Mouse (Mus musculus) intestine, postnatal 0 days (tissue): ENCODE measurements around the gene Npat. TPM values are rescaled to one million over a fixed set of nuclear protein-coding genes. Genes with fewer than 3 reads are reported as not detected.

ENCODE experiments used
- ATAC-seq: fragments of 200-750 bp; cut with Nextera tagmentation; 2 replicates; pipeline ENCODE4 v1.8.0; 2017; ENCODE audit warnings: mild to moderate bottlenecking, moderate TSS enrichment, moderate library complexity
- H3K27ac ChIP-seq: fragments of 300-500 bp; sonication (generic); 2 replicates; pipeline ENCODE4 v1.5.1; 2014; ENCODE audit warnings: mild to moderate bottlenecking, low read depth, low read length, moderate library complexity
- H3K27me3 ChIP-seq: fragments of 300-500 bp; sonication (generic); replicated peaks from 2 replicates; pipeline ENCODE4 v1.6.1; 2014; ENCODE audit warnings: low read length, mixed read lengths; ENCODE audit not compliant: control insufficient read depth, insufficient read depth
- H3K36me3 ChIP-seq: fragments of 300-500 bp; sonication (generic); 2 replicates; pipeline ENCODE4 v1.6.1; 2014; ENCODE audit warnings: mild to moderate bottlenecking, moderate library complexity; ENCODE audit not compliant: control insufficient read depth, insufficient read depth
- H3K4me1 ChIP-seq: fragments of 300-500 bp; sonication (generic); replicated peaks from 2 replicates; pipeline ENCODE4 v1.6.1; 2014; ENCODE audit warnings: antibody characterized with exemption, low read length, mixed read lengths; ENCODE audit not compliant: control insufficient read depth, insufficient read depth
- H3K4me2 ChIP-seq: fragments of 300-500 bp; sonication (generic); replicated peaks from 2 replicates; pipeline ENCODE4 v1.6.1; 2014; ENCODE audit warnings: low read depth, mild to moderate bottlenecking, moderate library complexity
- H3K4me3 ChIP-seq: fragments of 300-500 bp; sonication (generic); 2 replicates; pipeline ENCODE4 v1.5.1; 2014; ENCODE audit warnings: low read depth, low read length
- H3K9ac ChIP-seq: fragments of 300-500 bp; sonication (generic); 2 replicates; pipeline ENCODE4 v1.6.1; 2014; ENCODE audit warnings: mild to moderate bottlenecking, low read depth, low read length
- H3K9me3 ChIP-seq: fragments of 300-500 bp; sonication (generic); 2 replicates; pipeline ENCODE4 v1.6.1; 2016; ENCODE audit warnings: mixed run types; ENCODE audit not compliant: control insufficient read depth
- CTCF ChIP-seq: sonication (generic); IDR thresholded peaks from 2 replicates; pipeline ENCODE4 v1.5.1; 2016; ENCODE audit warnings: low read depth, mild to moderate bottlenecking, control low read depth, antibody characterized with exemption, moderate library complexity
- WGBS: fragments of 180-500 bp; shearing (Covaris S2); extraction: QIAGEN DNeasy Blood & Tissue Kit; methylation state at CpG from one replicate; pipeline ENCODE4 v1.1.7; 2014; 5-methylcytosine and 5-hydroxymethylcytosine counted together
- polyA plus RNA-seq: library from polyadenylated mRNA; unstranded; fragments of >200 nt; fragmentation: Nextera tagmentation; extraction: Ambion mirVana; gene quantifications from 2 replicates; pipeline ENCODE4 v1.2.1, GENCODE M21; 2015

Npat gene
- polyA plus RNA-seq, 1 experiment from 2014 or later: 4.2 TPM

DNA sequence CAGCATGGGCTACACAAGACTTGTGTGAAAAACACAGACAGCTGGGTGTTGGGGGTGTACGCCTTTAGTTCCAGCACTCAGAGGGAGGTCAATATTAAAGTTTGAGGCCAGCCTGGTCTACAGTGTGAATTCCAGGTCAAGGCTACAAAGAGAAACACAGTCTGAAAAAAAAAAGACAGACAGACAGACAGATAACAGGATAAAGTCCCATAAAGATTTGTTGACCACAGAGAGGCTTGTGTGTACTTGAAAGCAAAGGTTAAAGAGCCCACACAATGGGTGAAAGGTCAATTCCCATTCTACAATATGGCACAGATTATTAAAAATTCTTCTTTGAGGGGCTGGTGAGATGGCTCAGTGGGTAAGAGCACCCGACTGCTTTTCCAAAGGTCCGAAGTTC, 70.3 kb downstream of the Npat start:
- peaks cover 10% of the 10 kb centered on the region; the same call in 1 of the 2 replicates for H3K4me1 ChIP-seq
- H3K9me3 ChIP-seq: no peaks in the 10 kb centered on the region
- no peak overlapping the region for H3K4me3 ChIP-seq
- H3K27ac ChIP-seq: no peak overlapping the region
- no peak overlapping the region for H3K9ac ChIP-seq
- no peaks in the 10 kb centered on the region for H3K27me3 ChIP-seq
- no peak for ATAC-seq
- WGBS: 83% methylated on average over 3 of the region's 3 CpGs
- no peaks in the 10 kb centered on the region; the same call in 1 of the 2 replicates for H3K36me3 ChIP-seq
- H3K4me2 ChIP-seq: no peak overlapping the region
- TF ChIP-seq CTCF: no peak

DNA sequence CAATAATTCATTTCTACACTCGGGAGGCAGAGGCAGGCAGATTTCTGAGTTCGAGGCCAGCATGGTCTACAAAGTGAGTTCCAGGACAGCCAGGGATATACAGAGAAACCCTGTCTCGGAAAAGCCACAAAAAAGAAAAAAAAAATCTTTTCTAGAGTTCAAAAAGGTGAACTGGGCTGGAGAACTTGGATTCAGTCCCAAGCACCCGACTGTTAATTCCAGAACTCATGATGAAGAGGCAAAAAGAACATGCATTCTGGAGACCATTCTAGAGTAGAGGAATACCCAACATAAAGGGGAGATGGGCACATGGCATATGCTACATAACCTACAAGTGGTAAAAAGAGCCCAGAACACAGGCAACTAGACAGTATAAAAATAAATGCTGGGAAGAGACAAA, 71.0 kb downstream of the Npat start:
- Histone ChIP-seq H3K4me1 (peaks cover 10% of the 10 kb centered on the region; the same call in 1 of the 2 replicates), H3K36me3 (no peaks in the 10 kb centered on the region; the same call in 1 of the 2 replicates), H3K9ac (no peak overlapping the region), H3K4me3 (no peak overlapping the region), H3K27me3 (no peaks in the 10 kb centered on the region), H3K9me3 (no peaks in the 10 kb centered on the region), H3K27ac (no peak overlapping the region), H3K4me2 (peak overlapping the region; percentile 90; the same call in 1 of the 2 replicates)
- TF ChIP-seq CTCF: no peak
- ATAC-seq: no peak
- 91% methylated on average over 4 of the region's 4 CpGs for WGBS

DNA sequence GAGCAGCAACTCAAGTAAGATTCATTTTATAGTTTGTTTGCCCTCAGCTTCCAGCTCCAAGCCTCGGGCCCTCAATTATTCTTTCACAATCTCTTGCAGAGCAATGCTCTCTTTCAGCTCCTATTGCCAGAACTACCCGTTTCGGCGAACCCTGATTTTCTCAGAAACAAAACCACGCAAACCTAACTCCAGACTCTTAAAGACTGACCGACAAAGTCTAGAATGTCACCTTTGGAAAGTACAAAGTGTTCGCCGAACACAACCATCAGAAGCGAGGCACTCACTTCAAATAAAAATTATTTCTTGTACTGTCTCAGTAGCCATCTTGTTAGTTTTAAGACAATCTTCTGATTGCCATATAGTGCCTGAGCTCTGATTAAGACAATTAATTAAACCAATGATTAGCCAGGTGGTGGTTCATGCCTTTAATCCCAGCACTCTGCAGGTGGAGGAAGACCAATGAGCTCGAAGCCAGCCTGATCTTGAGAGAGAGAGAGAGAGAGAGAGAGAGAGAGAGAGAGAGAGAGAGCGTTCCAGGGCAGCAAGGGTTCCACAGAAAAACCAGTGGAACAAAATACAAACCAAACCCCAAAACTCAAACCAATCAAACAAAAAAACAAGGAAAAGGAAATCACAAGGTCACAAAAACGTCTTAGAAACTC, 72.6 kb downstream of the Npat start:
- no peaks in the 10 kb centered on the region for H3K27me3 ChIP-seq
- H3K4me2 ChIP-seq: peak overlapping the region; percentile 90
- no peak for TF ChIP-seq CTCF
- no peak for ATAC-seq
- H3K9ac ChIP-seq: peak overlapping the region; percentile 70
- H3K4me3 ChIP-seq: peak overlapping the region; percentile 73
- no peaks in the 10 kb centered on the region for H3K9me3 ChIP-seq
- WGBS: 43% methylated on average over 12 of the region's 12 CpGs
- H3K4me1 ChIP-seq: 0 out of 2 replicates have a peak, but pooled peaks cover 4% of the 10 kb centered on the region
- peak overlapping the region; percentile 73 for H3K27ac ChIP-seq
- H3K36me3 ChIP-seq: peaks cover 6% of the 10 kb centered on the region

DNA sequence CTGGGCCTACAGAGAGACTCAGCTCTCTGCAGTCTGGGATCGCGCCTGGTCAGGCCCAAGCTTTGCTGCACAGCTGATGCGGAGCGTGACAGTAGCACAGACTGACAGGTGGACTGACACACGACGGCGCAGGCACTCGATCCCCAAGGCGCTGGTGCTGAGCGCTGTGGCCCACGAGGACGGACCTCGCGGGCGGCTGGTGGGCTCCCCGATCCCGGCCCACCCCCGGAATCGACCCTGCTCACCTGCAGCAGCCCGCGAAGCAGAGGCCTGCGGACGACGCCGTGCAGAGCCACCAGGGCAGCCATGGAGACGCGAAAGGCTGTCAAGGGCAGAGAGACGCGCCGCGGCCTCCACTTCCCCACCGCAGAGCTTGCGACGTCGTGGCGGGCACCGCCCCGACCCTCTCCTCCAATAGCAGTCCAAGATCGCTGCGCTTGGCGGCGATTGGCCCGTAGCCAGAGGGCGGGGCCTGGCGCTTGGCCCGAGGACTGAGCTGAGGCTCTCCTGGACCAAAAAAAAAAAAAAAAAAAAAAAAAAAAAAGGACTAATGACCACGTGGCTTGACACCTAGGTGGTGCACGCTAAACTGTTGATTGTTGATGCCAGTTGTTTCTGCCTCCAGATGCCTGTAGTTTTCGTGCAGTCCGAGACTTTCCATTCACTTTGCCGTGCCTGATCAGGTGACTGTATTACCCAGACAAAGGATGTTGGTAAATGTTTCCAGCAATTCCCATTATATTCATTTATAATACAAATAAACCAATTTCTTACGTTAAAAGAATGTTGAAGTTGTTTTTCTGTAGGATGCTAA, 73.3 kb downstream of the Npat start, which contains the start of gene Acat1:
Acat1 (minus strand) TSS at position 415 of the 814 bp plus-strand sequence.
- no peaks in the 10 kb centered on the region for H3K27me3 ChIP-seq
- TF ChIP-seq CTCF: no peak
- peak within 1 kb of the TSS; percentile 70 for H3K9ac ChIP-seq
- 3% methylated on average over 52 of the region's 52 CpGs for WGBS
- H3K4me3 ChIP-seq: peak within 1 kb of the TSS; percentile 73
- peak; percentile 98 for ATAC-seq
- H3K27ac ChIP-seq: peak within 1 kb of the TSS; percentile 73
- H3K36me3 ChIP-seq: peaks cover 7% of the 10 kb centered on the region
- H3K4me2 ChIP-seq: peak within 1 kb of the TSS; percentile 90
- H3K9me3 ChIP-seq: no peaks in the 10 kb centered on the region
- H3K4me1 ChIP-seq: no peaks in the 10 kb centered on the region

DNA sequence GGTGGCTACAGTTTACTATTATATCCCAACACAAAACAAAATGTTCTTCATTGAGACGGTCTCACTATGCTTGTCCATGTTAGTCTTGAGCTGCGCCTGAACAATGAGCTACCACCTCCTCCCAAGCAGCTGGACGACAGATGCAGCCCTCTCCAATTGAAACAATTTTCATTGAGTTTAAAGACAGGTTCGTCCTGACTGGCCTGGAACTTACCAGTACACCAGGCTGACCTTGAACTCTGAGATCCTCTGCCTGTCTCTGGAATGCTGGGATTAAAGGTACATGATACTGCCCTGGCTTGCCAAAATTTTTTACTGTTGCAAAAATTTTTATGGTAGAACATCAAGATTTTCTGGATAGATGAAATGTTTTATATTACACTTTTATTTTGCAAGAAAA, 77.4 kb downstream of the Npat start:
- no peak for ATAC-seq
- WGBS: 80% methylated on average over 4 of the region's 4 CpGs
- H3K4me3 ChIP-seq: no peak overlapping the region
- H3K4me2 ChIP-seq: no peak overlapping the region
- no peaks in the 10 kb centered on the region for H3K9me3 ChIP-seq
- H3K27ac ChIP-seq: no peak overlapping the region
- no peaks in the 10 kb centered on the region for H3K4me1 ChIP-seq
- peaks cover 33% of the 10 kb centered on the region for H3K36me3 ChIP-seq
- no peaks in the 10 kb centered on the region for H3K27me3 ChIP-seq
- H3K9ac ChIP-seq: no peak overlapping the region
- no peak for TF ChIP-seq CTCF

DNA sequence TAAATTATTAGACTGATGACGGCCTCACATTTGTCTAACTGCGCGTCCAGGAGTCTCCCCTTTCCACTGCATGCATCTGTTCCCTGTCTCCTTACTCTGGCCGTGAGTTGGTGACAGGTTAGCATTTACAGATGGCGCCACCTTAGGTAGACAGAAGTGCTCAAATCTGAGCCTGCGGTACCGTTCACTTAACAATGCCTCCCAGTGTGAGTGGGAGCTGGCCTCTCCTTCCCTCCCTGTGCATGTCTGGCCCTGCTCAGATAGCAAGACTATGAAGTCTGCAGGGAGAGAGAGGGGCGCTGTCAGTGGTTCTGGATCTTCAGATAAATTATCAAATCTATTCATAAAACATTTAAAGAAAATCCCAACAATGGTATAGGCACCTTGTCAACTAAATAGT, 78.4 kb downstream of the Npat start:
- WGBS: 76% methylated on average over 8 of the region's 8 CpGs

More for the DNA sequence above, 78.4 kb downstream of the Npat start:
- no peaks in the 10 kb centered on the region for H3K9me3 ChIP-seq
- H3K9ac ChIP-seq: no peak overlapping the region
- no peak for ATAC-seq
- H3K4me2 ChIP-seq: no peak overlapping the region
- H3K4me3 ChIP-seq: no peak overlapping the region
- H3K4me1 ChIP-seq: no peaks in the 10 kb centered on the region
- no peaks in the 10 kb centered on the region for H3K27me3 ChIP-seq
- no peak overlapping the region for H3K27ac ChIP-seq
- peaks cover 42% of the 10 kb centered on the region for H3K36me3 ChIP-seq
- 0 out of 2 replicates have a peak, but pooled peaks have one; percentile 3 for TF ChIP-seq CTCF

Other genes with a start within 250 kb of the Npat start
- gene Exph5, start 235.4 kb upstream of the Npat start, polyA plus RNA-seq: 2.4 and 3.1 TPM in 2 replicates
- 10.5 and 11.7 TPM in 2 replicates for gene Kdelc2, start 153.0 kb upstream of the Npat start, polyA plus RNA-seq
- 0.26 and 0.58 TPM in 2 replicates for gene 4930550C14Rik, start 134.7 kb upstream of the Npat start, polyA plus RNA-seq
- gene Atm, start 307 bp upstream of the Npat start, polyA plus RNA-seq: 4.2 and 5.0 TPM in 2 replicates
- 204 and 207 TPM in 2 replicates for gene Acat1, start 73.3 kb downstream of the Npat start, polyA plus RNA-seq
- 19.0 and 20.2 TPM in 2 replicates for gene Cul5, start 133.0 kb downstream of the Npat start, polyA plus RNA-seq
- 0.25 and 0.33 TPM in 2 replicates for gene Rab39, start 169.2 kb downstream of the Npat start, polyA plus RNA-seq
- gene Slc35f2, start 234.5 kb downstream of the Npat start, polyA plus RNA-seq: 32.9 and 33.1 TPM in 2 replicates